Mouse (Mus musculus) liver, embryonic 15.5 days (tissue): ENCODE data around the gene Gm20518. TPM values are rescaled to one million over a fixed set of nuclear protein-coding genes. Genes with fewer than 3 reads are reported as not detected.
A peak's percentile ranks its signal among the peaks of the same experiment; 100 is the strongest.

Source experiments
- ATAC-seq: fragments of 200-750 bp; cut with Nextera tagmentation; 2 replicates; pipeline ENCODE4 v1.8.0; 2017; ENCODE audit warnings: moderate number of reproducible peaks, mild to moderate bottlenecking, moderate library complexity; ENCODE audit not compliant: insufficient read depth
- H3K27ac ChIP-seq: fragments of 300-500 bp; sonication (generic); replicated peaks from 2 replicates; pipeline ENCODE4 v1.5.1; 2015; ENCODE audit warnings: mild to moderate bottlenecking, inconsistent platforms
- H3K27me3 ChIP-seq: fragments of 300-500 bp; sonication (generic); 2 replicates; pipeline ENCODE4 v1.6.1; 2015; ENCODE audit warnings: mild to moderate bottlenecking, inconsistent platforms
- H3K36me3 ChIP-seq: fragments of 300-500 bp; sonication (generic); replicated peaks from 2 replicates; pipeline ENCODE4 v1.6.1; 2015; ENCODE audit warnings: moderate library complexity, mild to moderate bottlenecking, inconsistent platforms
- H3K4me1 ChIP-seq: fragments of 300-500 bp; sonication (generic); replicated peaks from 2 replicates; pipeline ENCODE4 v1.6.1; 2015; ENCODE audit warnings: inconsistent platforms
- H3K4me2 ChIP-seq: fragments of 300-500 bp; sonication (generic); 2 replicates; pipeline ENCODE4 v1.6.1; 2015; ENCODE audit warnings: moderate library complexity, mild to moderate bottlenecking, inconsistent platforms
- H3K4me3 ChIP-seq: fragments of 300-500 bp; sonication (generic); replicated peaks from 2 replicates; pipeline ENCODE4 v1.5.1; 2015; ENCODE audit warnings: mild to moderate bottlenecking, inconsistent platforms
- H3K9ac ChIP-seq: fragments of 300-500 bp; sonication (generic); 2 replicates; pipeline ENCODE4 v1.6.1; 2015; ENCODE audit warnings: moderate library complexity, mild to moderate bottlenecking, inconsistent platforms
- H3K9me3 ChIP-seq: fragments of 300-500 bp; sonication (generic); replicated peaks from 2 replicates; pipeline ENCODE4 v1.6.1; 2016; ENCODE audit warnings: inconsistent platforms
- WGBS: fragments of 180-500 bp; shearing (Covaris S2); methylation state at CpG from one replicate; pipeline ENCODE4 v1.1.7; 2015; ENCODE audit warnings: mixed read lengths; ENCODE audit not compliant: insufficient replicate concordance; 5-methylcytosine and 5-hydroxymethylcytosine counted together
- polyA plus RNA-seq: library from polyadenylated mRNA; unstranded; fragments of >200 nt; fragmentation: Nextera tagmentation; extraction: Ambion mirVana; gene quantifications from 2 replicates; pipeline ENCODE4 v1.2.1, GENCODE M21; 2015

Gene Gm20518
- polyA plus RNA-seq, 1 experiment from 2014 or later: 0.03 TPM

GRCm38 (mm10) chr16:17839976-17840375 is 51.5 kb downstream of the Gm20518 start:
- no peak for ATAC-seq
- Histone ChIP-seq H3K27me3 (peaks cover 33% of the 10 kb centered on the region), H3K36me3 (peaks cover 43% of the 10 kb centered on the region), H3K4me3 (no peak overlapping the region), H3K9me3 (no peaks in the 10 kb centered on the region), H3K27ac (no peak overlapping the region), H3K4me1 (no peaks in the 10 kb centered on the region), H3K9ac (no peak overlapping the region), H3K4me2 (no peak overlapping the region)
- 75% methylated on average over 4 of the region's 4 CpGs for WGBS

DNA sequence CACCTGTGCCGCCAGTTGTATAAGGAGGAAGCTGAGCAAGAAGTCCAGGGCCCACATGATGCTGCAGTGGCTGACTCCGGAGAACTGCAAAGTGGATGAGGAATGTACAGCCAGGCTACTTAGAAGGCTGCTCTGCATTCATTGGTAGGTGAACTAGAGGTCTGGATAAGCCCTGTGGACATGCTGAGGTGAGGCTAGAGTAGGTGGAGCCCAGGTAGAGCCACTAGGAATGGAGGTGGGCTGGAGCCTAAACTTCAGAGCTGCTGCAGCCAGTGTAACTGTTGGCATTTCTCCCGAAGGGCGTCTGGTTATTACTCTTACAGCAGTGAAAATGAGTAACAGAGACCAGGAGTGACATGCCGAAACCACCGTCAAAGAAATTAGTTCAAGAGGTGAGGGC is 53.4 kb downstream of the Gm20518 start, which contains the start of gene Car15:
Car15 (minus strand) TSS at position 314 of the 400 bp plus-strand sequence.
- Histone ChIP-seq H3K4me1 (peaks cover 14% of the 10 kb centered on the region), H3K27ac (no peak within 1 kb of the TSS), H3K9me3 (no peaks in the 10 kb centered on the region), H3K4me2 (no peak within 1 kb of the TSS), H3K4me3 (no peak within 1 kb of the TSS), H3K9ac (no peak within 1 kb of the TSS), H3K36me3 (peaks cover 25% of the 10 kb centered on the region), H3K27me3 (peaks cover 52% of the 10 kb centered on the region)
- 66% methylated on average over 6 of the region's 6 CpGs for WGBS
- no peak for ATAC-seq

DNA sequence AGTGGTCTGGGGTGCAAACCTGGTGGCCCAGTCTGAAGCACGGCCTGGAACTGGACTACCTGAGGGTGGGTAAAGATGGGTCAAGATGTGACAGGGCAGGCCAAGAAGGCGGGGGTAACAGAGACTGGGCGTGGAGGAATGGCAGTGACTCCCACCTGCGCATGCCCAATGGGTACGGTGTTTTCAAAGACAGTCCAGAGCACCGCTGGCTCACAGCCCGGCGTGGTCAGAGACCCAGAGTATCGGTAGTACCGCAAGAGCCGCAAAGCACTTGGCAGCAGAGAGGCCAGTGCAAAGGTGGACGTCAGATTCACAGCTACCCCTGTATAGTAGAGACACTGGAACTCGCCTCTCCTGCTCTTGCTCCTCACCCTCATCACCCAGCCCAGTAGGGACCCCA is 56.0 kb downstream of the Gm20518 start:
- no peak overlapping the region for H3K4me3 ChIP-seq
- peaks cover 78% of the 10 kb centered on the region for H3K27me3 ChIP-seq
- H3K27ac ChIP-seq: no peak overlapping the region
- WGBS: 44% methylated on average over 13 of the region's 13 CpGs
- H3K9me3 ChIP-seq: no peaks in the 10 kb centered on the region
- H3K4me2 ChIP-seq: no peak overlapping the region
- no peaks in the 10 kb centered on the region for H3K36me3 ChIP-seq
- no peak overlapping the region for H3K9ac ChIP-seq
- ATAC-seq: no peak
- peaks cover 14% of the 10 kb centered on the region for H3K4me1 ChIP-seq

- Histone ChIP-seq H3K4me2 (no peak overlapping the region), H3K27ac (no peak overlapping the region), H3K36me3 (no peaks in the 10 kb centered on the region), H3K9ac (no peak overlapping the region), H3K9me3 (no peaks in the 10 kb centered on the region), H3K4me3 (peak overlapping the region; percentile 48; the same call in 1 of the 2 replicates), H3K4me1 (peaks cover 14% of the 10 kb centered on the region), H3K27me3 (peaks cover 87% of the 10 kb centered on the region)
- no peak for ATAC-seq
- WGBS: 32% methylated on average over 7 of the region's 7 CpGs
These were observed 56.9 kb downstream of the Gm20518 start for GRCm38 (mm10) chr16:17834543-17834942.

DNA sequence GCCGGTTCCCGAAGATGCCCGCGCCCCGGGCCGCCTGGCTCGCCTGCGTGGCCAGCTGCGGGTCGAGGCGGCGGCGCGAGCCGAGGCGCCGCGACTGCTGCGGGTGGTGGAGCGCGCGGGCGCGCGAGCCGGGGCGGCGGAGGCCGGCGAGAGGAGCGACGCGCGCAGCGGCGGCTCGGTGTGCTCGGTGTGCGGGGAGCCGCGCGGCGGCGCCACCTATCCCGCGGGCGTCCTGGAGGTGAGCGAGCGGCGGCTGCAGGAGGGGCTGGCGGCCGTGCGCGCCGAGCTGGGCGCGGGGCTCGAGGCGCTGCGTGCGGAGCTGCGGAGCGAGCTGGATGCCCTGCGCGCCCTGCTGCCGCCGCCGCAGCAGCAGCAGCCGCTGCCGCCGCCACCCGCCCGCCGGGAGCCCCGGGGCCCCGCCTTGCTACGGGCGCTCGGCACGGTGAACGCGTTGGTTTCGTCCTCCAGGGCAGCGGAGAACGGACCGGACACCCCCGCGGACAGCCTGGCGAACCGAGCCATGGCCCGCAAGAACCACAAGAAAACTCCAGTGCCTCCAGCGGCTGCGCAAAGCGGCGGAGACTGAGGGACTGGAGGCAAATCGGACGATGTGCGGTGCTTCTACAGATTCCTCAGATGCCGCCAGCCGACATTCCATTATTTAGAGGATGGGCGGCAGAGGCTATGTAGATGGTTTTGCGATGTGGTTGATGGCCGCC is 57.6 kb downstream of the Gm20518 start:
- peak overlapping the region; percentile 48 for H3K4me3 ChIP-seq
- no peaks in the 10 kb centered on the region for H3K9me3 ChIP-seq
- peaks cover 14% of the 10 kb centered on the region for H3K4me1 ChIP-seq
- WGBS: under 1% methylated on average over 90 of the region's 103 CpGs
- H3K36me3 ChIP-seq: no peaks in the 10 kb centered on the region
- no peak overlapping the region for H3K9ac ChIP-seq
- H3K27ac ChIP-seq: no peak overlapping the region
- no peak for ATAC-seq
- H3K4me2 ChIP-seq: peak overlapping the region; percentile 68
- H3K27me3 ChIP-seq: peaks cover 94% of the 10 kb centered on the region

GRCm38 (mm10) chr16:17833321-17833680 is 58.2 kb downstream of the Gm20518 start:
- Histone ChIP-seq H3K4me1 (peaks cover 14% of the 10 kb centered on the region), H3K27me3 (peaks cover 100% of the 10 kb centered on the region), H3K27ac (no peak overlapping the region), H3K9ac (no peak overlapping the region), H3K4me3 (peak overlapping the region; percentile 48), H3K36me3 (no peaks in the 10 kb centered on the region), H3K4me2 (peak overlapping the region; percentile 68), H3K9me3 (no peaks in the 10 kb centered on the region)
- no peak for ATAC-seq
- 1% methylated on average over 37 of the region's 37 CpGs for WGBS

- peak within 1 kb of the TSS; percentile 48 for H3K4me3 ChIP-seq
- no peak within 1 kb of the TSS for H3K9ac ChIP-seq
- no peak within 1 kb of the TSS for H3K27ac ChIP-seq
- no peaks in the 10 kb centered on the region for H3K36me3 ChIP-seq
- H3K27me3 ChIP-seq: peaks cover 100% of the 10 kb centered on the region
- H3K4me2 ChIP-seq: peak within 1 kb of the TSS; percentile 68
- peaks cover 14% of the 10 kb centered on the region for H3K4me1 ChIP-seq
- ATAC-seq: no peak
- no peaks in the 10 kb centered on the region for H3K9me3 ChIP-seq
- 19% methylated on average over 7 of the region's 7 CpGs for WGBS
These were observed 58.6 kb downstream of the Gm20518 start, which contains the start of gene B830017H08Rik for GRCm38 (mm10) chr16:17832821-17833220. TSS of gene B830017H08Rik (plus strand) at chr16:17833121.

GRCm38 (mm10) chr16:17831781-17832180 is 59.7 kb downstream of the Gm20518 start:
- H3K9ac ChIP-seq: no peak overlapping the region
- no peaks in the 10 kb centered on the region for H3K36me3 ChIP-seq
- 15% methylated on average over 11 of the region's 11 CpGs for WGBS

GRCm38 (mm10) chr16:17830385-17831178 is 60.9 kb downstream of the Gm20518 start:
- H3K27me3 ChIP-seq: peaks cover 98% of the 10 kb centered on the region
- peaks cover 14% of the 10 kb centered on the region for H3K4me1 ChIP-seq
- no peaks in the 10 kb centered on the region for H3K36me3 ChIP-seq
- H3K27ac ChIP-seq: no peak overlapping the region
- H3K9me3 ChIP-seq: no peaks in the 10 kb centered on the region
- WGBS: 51% methylated on average over 10 of the region's 10 CpGs
- H3K4me2 ChIP-seq: no peak overlapping the region
- H3K4me3 ChIP-seq: no peak overlapping the region
- no peak overlapping the region for H3K9ac ChIP-seq
- no peak for ATAC-seq

More at GRCm38 (mm10) chr16:17831781-17832180, 59.7 kb downstream of the Gm20518 start:
- ATAC-seq: no peak
- Histone ChIP-seq H3K4me3 (no peak overlapping the region), H3K27me3 (peaks cover 100% of the 10 kb centered on the region), H3K9me3 (no peaks in the 10 kb centered on the region), H3K27ac (no peak overlapping the region), H3K4me1 (peaks cover 14% of the 10 kb centered on the region), H3K4me2 (no peak overlapping the region)

DNA sequence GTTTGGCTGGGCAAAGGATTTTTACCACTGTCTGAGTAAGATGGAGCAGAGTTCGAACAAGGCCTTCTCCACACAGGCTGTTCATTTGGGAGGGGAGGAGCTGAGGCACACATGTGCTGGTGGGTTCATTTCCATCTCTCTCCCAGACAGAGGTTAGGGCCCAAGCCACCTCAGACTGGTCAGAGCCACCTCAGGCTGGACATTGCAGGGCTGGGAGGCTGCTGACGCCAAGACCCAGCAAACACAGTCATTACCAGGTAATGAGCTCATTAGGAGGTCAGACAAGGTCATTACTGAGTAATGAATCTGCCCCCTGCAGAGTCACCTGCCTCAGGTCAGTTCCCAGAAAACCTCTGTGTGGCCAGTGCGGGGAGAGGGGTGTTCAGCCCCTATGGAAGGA is 62.6 kb downstream of the Gm20518 start:
- Histone ChIP-seq H3K4me2 (no peak overlapping the region), H3K9me3 (no peaks in the 10 kb centered on the region), H3K9ac (no peak overlapping the region), H3K4me1 (peaks cover 7% of the 10 kb centered on the region), H3K4me3 (no peak overlapping the region), H3K27me3 (peaks cover 84% of the 10 kb centered on the region), H3K27ac (no peak overlapping the region), H3K36me3 (no peaks in the 10 kb centered on the region)
- ATAC-seq: no peak
- 63% methylated on average over 3 of the region's 3 CpGs for WGBS

DNA sequence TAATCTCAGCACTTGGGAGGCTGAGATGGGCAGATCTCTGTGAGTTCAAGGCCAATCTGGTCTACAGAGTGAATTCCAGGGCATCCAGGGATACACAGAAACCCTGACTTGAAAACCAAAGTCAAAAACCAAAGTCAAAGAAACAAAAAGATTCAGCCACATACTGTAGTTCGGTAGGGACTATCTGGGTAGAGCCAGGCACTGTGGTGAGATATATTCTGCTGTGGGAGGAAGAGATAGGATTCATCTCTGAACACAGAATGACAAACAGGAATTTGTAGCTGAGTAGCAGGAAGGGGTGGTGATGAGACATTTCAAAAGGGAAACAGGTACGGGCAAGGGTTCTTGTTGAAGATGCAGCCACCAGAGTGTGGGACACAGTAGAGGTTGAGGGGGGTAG is 63.2 kb downstream of the Gm20518 start:
- Histone ChIP-seq H3K9ac (no peak overlapping the region), H3K9me3 (no peaks in the 10 kb centered on the region), H3K27me3 (peaks cover 84% of the 10 kb centered on the region), H3K4me2 (no peak overlapping the region), H3K36me3 (no peaks in the 10 kb centered on the region), H3K4me1 (peaks cover 2% of the 10 kb centered on the region), H3K4me3 (no peak overlapping the region), H3K27ac (no peak overlapping the region)
- WGBS: 18% methylated on average over 2 of the region's 2 CpGs
- no peak for ATAC-seq
